Mouse (Mus musculus) frontal cortex, postnatal 36 days (tissue): Measurements from ENCODE around the gene Acvr2b.

Source experiments
- DNase-seq, 2 experiments: peaks; one replicate each; pipeline ENCODE4 v3.0.0; 2022; ENCODE audit warnings: low spot score in 2 of 2

Acvr2b gene

DNA sequence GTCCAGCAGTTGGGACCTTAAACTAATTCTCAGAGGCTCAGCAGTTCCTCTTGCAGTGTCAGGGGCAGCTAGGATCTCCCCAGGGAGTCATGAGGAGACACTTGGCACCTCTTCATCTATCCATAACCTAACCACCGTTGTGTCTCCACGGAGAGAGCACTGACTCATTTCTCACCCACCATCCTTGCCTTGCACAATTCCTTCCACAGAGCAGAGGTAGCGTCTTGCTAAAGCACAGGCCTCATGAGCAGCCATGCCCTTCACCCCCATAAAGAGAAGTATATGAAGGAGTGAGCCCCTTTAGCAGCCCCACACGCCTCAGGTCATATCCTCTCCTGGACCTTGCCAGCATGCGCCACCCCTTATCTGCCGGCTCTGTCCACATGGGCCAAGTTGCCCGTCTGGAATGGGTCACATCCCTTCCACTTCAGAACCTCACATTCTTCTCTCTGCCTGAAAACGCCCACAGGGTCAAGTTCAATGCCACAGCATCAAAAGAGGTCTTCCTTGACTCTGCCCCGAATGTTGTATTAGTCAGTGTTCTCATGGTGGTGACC, 71.8 kb downstream of the Acvr2b start:
- DNase-seq = peak in 1 of 2 experiments; percentile 24

DNA sequence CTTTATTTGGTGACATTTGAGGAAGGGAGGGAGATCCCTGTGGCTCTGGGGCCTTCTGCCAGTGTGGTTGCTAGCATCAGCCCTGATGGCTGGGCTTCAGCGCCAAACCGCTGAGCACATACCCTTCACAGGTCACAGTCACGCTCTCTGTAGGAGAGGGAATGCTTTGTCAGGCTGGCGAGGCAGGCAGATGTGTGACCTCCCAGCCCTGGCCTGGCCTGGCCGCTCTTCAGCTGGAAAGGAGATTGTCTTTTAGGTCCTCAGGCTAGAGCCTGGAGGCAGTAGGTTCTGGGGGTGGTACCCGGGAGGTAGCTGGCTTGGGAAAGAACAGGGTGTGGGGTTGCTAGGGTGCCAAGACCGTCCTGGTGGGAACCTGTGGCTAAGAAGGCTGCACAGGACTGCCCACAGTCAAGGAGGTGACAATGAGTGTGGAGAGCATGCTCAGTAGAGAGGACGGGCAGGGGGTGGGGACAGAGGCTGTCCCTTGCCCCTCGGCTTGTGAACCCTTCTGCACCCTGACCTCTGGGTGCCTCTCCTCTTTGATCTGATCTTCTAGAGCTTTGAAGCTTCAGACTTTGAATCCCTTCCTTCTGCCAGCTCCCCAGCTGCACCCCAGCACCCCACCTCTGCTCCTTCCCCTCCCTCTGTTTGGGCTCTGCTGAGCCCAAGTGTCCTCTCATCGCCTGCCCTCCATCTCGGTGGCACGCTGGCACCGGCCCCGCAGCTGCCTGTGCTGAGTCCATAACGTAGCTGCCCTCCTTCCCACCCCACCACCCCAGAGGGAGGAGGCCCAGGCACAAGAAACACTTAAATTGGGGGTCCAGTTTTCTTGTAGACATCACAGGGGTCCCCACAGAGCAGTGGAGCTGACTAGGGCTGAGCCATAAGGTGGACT, 73.0 kb downstream of the Acvr2b start:
- DNase-seq = no peak

DNA sequence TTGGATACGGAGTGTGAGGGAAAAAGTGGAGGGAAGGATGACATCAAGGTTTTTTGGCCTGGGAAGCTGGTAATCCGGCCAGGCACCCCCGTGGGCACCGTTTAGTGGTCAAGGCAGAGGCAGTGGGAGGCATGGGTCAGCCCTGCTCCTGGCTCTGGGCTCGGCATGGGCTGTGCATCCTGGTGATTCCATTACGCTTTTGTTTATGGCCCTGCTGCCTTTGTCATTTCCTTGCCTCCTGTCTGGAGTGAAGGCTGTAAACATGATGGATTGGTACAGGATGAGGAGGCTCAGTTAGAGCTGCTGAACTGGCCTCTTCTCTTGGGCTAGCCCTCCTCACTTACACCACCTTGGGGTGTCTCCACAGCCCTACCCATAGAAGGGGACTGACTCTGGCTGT, 75.8 kb downstream of the Acvr2b start:
- DNase-seq = no peak

DNA sequence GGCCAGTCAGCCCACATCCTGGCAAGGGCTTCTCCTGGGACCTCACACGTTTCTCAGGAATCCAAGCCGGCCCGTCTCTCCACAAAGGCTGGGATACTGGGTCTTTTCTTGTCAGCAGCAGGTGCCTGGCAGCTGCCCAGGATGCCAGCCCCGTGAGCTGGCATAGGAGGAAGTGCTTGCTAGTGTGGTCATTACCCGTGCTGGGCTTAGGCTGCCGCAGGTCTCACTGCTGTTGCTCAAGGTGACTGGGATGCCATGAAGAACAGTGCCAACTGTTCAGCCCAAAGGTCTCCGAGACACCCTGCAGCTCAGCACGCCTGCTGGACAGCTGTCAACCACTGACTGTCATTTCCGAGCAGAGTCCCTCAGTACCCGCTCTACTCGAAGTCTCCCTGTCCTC, 76.4 kb downstream of the Acvr2b start:
- no peak for DNase-seq

DNA sequence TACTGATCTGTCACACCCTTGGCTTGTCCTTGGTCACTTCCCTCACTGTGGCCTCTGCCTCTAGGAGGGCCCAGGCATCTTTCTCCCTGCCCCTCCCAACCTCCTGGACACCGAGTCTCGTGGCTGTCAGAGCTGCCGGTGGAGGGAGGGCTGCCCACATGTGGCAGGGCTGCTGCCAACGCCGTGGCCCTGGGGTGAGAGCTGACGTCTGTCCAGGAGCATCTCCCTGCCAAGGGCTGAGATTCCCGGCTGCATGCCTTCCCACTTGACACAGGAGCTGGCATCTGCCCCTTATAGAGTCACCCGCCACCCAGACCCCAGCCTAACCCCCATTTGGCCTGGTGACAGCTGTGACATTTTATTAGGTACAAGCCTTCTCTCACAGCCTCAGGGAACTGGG, 77.4 kb downstream of the Acvr2b start:
- DNase-seq = no peak

DNA sequence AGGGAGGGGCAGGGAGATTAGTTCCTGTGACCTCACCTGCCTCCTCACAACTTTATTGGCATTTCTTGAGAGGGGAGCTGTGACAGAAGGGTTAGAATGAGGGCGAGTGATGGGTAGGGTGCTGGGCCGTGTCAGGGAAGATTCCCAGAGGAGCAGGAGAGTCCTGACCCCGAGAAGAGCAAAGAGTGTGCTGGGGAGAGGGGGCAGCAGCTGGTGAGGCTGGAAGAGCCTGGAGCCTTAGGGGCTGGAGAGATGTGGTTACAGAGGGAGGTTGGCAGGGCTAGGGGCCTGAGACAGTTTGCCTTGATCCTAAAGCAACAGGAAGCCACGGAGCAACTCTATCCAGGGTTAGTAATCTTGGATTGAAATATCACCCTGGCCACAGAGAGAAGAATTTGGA, 79.7 kb downstream of the Acvr2b start:
- no peak for DNase-seq

DNA sequence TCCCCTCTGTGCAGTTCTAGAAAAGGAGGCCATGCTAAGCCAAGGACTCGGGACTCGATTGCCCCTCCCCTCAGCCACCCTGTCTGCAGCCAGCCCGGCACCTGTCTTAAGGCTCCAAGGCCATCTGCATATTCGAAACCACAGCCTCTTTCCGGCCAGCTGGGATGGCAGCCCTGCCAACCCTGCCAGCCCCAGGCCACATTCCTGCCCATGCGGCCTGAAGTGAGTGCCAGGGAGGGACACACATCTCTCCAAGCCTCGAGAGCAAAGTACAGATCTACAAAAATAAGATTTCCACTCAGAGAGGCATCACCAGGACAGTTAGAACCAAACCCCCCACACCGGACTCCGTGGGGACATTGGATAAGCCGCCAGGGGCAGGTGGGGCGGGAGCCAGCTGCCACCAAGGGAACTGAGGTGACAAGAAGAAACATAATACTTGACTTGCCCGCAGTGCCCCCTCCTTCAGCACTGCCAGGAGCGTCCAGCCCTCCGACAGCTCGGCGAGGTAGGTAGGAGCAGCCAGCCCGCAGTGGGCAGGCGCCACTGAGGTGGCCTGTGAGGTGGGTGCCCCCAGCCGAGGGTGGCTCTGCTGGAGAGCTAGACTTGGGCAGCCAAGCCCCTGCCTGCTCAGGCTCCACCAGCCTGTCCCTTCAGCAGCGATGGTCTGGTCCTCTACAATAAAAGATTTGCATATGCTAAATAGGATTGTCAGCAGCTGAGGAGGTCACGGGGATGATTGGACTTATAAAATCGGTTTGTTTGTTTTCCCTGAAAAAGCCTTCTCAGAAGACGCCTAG, 81.8 kb downstream of the Acvr2b start:
- DNase-seq = no peak

DNA sequence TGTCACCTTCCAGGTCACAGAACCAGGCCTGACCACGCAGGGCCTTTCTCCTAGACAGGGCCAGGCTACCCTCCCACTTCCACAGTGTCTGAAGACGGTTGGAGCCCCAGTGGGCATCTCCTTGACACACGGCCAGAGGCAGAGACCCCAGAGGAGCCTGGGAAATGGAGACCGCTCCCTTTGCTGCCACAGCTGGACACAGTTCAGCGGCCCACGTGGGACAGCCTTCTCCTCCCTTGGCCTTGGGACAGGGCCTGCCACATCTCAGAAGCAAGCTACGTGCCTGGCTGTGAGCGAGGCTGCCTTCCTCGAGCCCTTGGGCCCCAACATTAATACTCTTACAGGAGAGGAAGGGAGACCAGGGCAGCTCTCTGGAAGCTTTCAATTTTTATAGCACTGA, 82.5 kb downstream of the Acvr2b start:
- DNase-seq = no peak
